Mouse (Mus musculus) ES-E14 (cell line): ENCODE data around the gene Cdc14b.

Experiments
- CHD2 ChIP-seq: IDR thresholded peaks from 2 replicates; pipeline ENCODE4 v1.6.1; 2014; ENCODE audit warnings: mild to moderate bottlenecking, low read depth, low read length, inconsistent platforms
- HCFC1 ChIP-seq: IDR thresholded peaks from 2 replicates; pipeline ENCODE4 v1.6.1; 2012; ENCODE audit warnings: low read length, inconsistent platforms, borderline replicate concordance; ENCODE audit not compliant: insufficient read depth
- ZC3H11A ChIP-seq: IDR thresholded peaks from 2 replicates; pipeline ENCODE4 v1.6.1; 2012; ENCODE audit warnings: low read depth, mild to moderate bottlenecking, inconsistent platforms, low read length, borderline replicate concordance
- ZNF384 ChIP-seq: IDR thresholded peaks from 2 replicates; pipeline ENCODE4 v1.6.1; 2012; ENCODE audit warnings: low read depth, low read length, inconsistent platforms

DNA sequence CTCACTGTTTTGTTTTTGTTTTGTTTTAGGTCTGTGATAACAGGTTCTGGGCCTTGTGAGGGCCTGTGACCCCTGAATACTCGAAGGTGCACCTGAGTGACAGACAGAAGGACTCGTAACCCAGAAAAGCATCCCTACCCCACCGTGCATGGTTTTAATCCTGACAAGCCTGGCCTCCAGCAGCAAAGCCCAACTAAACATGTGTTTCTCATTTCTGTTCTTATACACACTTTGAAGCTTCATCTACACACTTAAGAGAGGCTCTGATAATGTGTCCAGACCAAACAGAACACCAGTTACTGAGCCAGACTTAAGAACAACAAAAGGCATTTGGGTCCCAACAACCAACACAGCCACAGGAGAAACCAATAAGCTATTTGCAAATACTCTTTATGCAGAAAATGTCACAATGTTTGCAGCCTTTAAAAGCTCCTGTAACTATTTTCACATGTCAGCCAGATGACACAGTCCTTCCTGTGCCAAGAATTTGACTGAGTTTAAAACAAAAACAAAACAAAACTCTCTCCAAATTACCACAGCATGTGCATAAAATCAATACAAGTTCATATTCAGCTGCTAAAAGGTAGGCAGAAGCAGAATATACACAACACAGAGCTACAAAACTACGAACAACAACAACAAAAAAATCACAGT lies 39.9 kb downstream of the Cdc14b start:
- no peak for TF ChIP-seq ZNF384
- TF ChIP-seq HCFC1 = no peak
- TF ChIP-seq CHD2 = no peak
- no peak for TF ChIP-seq ZC3H11A
